Mouse (Mus musculus) olfactory bulb, adult 2 months (tissue): Measurements from ENCODE around the gene Kti12. TPM values are rescaled to one million over a fixed set of nuclear protein-coding genes. Genes with fewer than 3 reads are reported as not detected.

Experiments used
- H3K27ac ChIP-seq: fragments of 200-500 bp; 2 replicates; pipeline ENCODE4 v1.5.1; 2012; ENCODE audit warnings: low read depth, low read length; ENCODE audit not compliant: insufficient read depth
- H3K4me1 ChIP-seq: fragments of 200-500 bp; 2 replicates; pipeline ENCODE4 v1.6.1; 2012; ENCODE audit warnings: low read length; ENCODE audit not compliant: control insufficient read depth, insufficient read depth
- H3K4me3 ChIP-seq: fragments of 200-500 bp; 2 replicates; pipeline ENCODE4 v1.5.1; 2012; ENCODE audit warnings: mild to moderate bottlenecking, low read depth, low read length, moderate library complexity; ENCODE audit not compliant: insufficient read depth
- CTCF ChIP-seq: fragments of 200-500 bp; IDR thresholded peaks from 2 replicates; pipeline ENCODE4 v1.5.1; 2012; ENCODE audit warnings: low read depth, mild to moderate bottlenecking, low read length, moderate library complexity; ENCODE audit not compliant: insufficient read depth
- POLR2A ChIP-seq: fragments of 200-500 bp; IDR thresholded peaks from 2 replicates; pipeline ENCODE4 v1.6.1; 2012; ENCODE audit warnings: mild to moderate bottlenecking, low read depth, low read length, moderate library complexity; ENCODE audit not compliant: insufficient read depth
- WGBS: fragments of 180-500 bp; shearing (Covaris S2); methylation state at CpG from one replicate; pipeline ENCODE4 v1.1.7; 2018; 5-methylcytosine and 5-hydroxymethylcytosine counted together
- polyA plus RNA-seq: library from polyadenylated mRNA; stranded (reverse); fragments of >200 nt; gene quantifications from 2 replicates; pipeline ENCODE4 v1.2.4, GENCODE M21; 2012; ENCODE audit warnings: low replicate concordance; ENCODE audit not compliant: missing spikeins, insufficient read depth, insufficient read length

The Kti12 gene
- not detected in 2 replicates for polyA plus RNA-seq

- TF ChIP-seq POLR2A (peak; percentile 38; the same call in 1 of the 2 replicates), CTCF (no peak)
- WGBS, result under 1% methylated on average over 77 of the region's 77 CpGs
Measured at GRCm38 (mm10) chr4:108847715-108848504, at the start of gene Kti12. TSS of gene Kti12 (plus strand) at chr4:108847785.

GRCm38 (mm10) chr4:108798083-108798830 is 49.3 kb upstream of the Kti12 start:
- Histone ChIP-seq H3K27ac (no peak overlapping the region), H3K4me3 (no peak overlapping the region), H3K4me1 (no peaks in the 10 kb centered on the region)
- TF ChIP-seq POLR2A, result no peak
- TF ChIP-seq CTCF, result no peak
- 61% methylated on average over 2 of the region's 2 CpGs for WGBS

More at GRCm38 (mm10) chr4:108847715-108848504, at the start of gene Kti12:
- Histone ChIP-seq H3K4me1 (peaks cover 4% of the 10 kb centered on the region; the same call in 1 of the 2 replicates), H3K4me3 (peak within 1 kb of the TSS; percentile 95), H3K27ac (no peak within 1 kb of the TSS)

GRCm38 (mm10) chr4:108803535-108803934 is 44.0 kb upstream of the Kti12 start:
- WGBS, result 36% methylated on average over 2 of the region's 2 CpGs
- peak overlapping the region; percentile 47 for H3K27ac ChIP-seq
- TF ChIP-seq CTCF (no peak), POLR2A (no peak)
- H3K4me3 ChIP-seq, result no peak overlapping the region
- H3K4me1 ChIP-seq, result no peaks in the 10 kb centered on the region

GRCm38 (mm10) chr4:108811142-108811541 is 36.4 kb upstream of the Kti12 start:
- Histone ChIP-seq H3K4me1 (no peaks in the 10 kb centered on the region), H3K27ac (no peak overlapping the region), H3K4me3 (no peak overlapping the region)
- WGBS, result 74% methylated on average over 4 of the region's 4 CpGs
- TF ChIP-seq POLR2A (no peak), CTCF (no peak)

- H3K4me3 ChIP-seq, result no peak overlapping the region
- H3K4me1 ChIP-seq, result no peaks in the 10 kb centered on the region
- no peak for TF ChIP-seq POLR2A
- TF ChIP-seq CTCF, result no peak
- WGBS, result 59% methylated on average over 6 of the region's 6 CpGs
- no peak overlapping the region for H3K27ac ChIP-seq
Measured at GRCm38 (mm10) chr4:108811550-108811949, 36.0 kb upstream of the Kti12 start.

- TF ChIP-seq CTCF, result no peak
- no peak for TF ChIP-seq POLR2A
- Histone ChIP-seq H3K4me1 (peaks cover 4% of the 10 kb centered on the region; the same call in 1 of the 2 replicates), H3K4me3 (no peak overlapping the region), H3K27ac (no peak overlapping the region)
- 89% methylated on average over 3 of the region's 3 CpGs for WGBS
Measured at GRCm38 (mm10) chr4:108825677-108826076, 21.9 kb upstream of the Kti12 start.

- no peak overlapping the region for H3K4me3 ChIP-seq
- WGBS, result 87% methylated on average over 1 of the region's 1 CpGs
- TF ChIP-seq POLR2A (no peak), CTCF (no peak)
Measured at GRCm38 (mm10) chr4:108826096-108826495, 21.5 kb upstream of the Kti12 start.

GRCm38 (mm10) chr4:108826643-108827042 is 20.9 kb upstream of the Kti12 start:
- no peak overlapping the region for H3K4me3 ChIP-seq
- TF ChIP-seq POLR2A, result no peak
- TF ChIP-seq CTCF, result no peak
- WGBS, result 78% methylated on average over 2 of the region's 2 CpGs

More at GRCm38 (mm10) chr4:108826096-108826495, 21.5 kb upstream of the Kti12 start:
- peaks cover 4% of the 10 kb centered on the region; the same call in 1 of the 2 replicates for H3K4me1 ChIP-seq
- H3K27ac ChIP-seq, result no peak overlapping the region

GRCm38 (mm10) chr4:108830698-108831097 is 16.9 kb upstream of the Kti12 start:
- Histone ChIP-seq H3K4me1 (peaks cover 9% of the 10 kb centered on the region), H3K4me3 (no peak overlapping the region), H3K27ac (no peak overlapping the region)
- whole genome bisulfite sequencing, result 34% methylated on average over 1 of the region's 1 CpGs
- TF ChIP-seq CTCF (no peak), POLR2A (no peak)

More at GRCm38 (mm10) chr4:108826643-108827042, 20.9 kb upstream of the Kti12 start:
- H3K4me1 ChIP-seq, result peaks cover 4% of the 10 kb centered on the region; the same call in 1 of the 2 replicates
- H3K27ac ChIP-seq, result no peak overlapping the region
